Mouse (Mus musculus): Measurements from ENCODE around the gene Il11. TPM values are rescaled to one million over a fixed set of nuclear protein-coding genes. Genes with fewer than 3 reads are reported as not detected.

The Il11 gene
- total and polyA plus RNA-seq, 2 experiments from 2014 or later = 1.3 to 2.0 TPM

DNA sequence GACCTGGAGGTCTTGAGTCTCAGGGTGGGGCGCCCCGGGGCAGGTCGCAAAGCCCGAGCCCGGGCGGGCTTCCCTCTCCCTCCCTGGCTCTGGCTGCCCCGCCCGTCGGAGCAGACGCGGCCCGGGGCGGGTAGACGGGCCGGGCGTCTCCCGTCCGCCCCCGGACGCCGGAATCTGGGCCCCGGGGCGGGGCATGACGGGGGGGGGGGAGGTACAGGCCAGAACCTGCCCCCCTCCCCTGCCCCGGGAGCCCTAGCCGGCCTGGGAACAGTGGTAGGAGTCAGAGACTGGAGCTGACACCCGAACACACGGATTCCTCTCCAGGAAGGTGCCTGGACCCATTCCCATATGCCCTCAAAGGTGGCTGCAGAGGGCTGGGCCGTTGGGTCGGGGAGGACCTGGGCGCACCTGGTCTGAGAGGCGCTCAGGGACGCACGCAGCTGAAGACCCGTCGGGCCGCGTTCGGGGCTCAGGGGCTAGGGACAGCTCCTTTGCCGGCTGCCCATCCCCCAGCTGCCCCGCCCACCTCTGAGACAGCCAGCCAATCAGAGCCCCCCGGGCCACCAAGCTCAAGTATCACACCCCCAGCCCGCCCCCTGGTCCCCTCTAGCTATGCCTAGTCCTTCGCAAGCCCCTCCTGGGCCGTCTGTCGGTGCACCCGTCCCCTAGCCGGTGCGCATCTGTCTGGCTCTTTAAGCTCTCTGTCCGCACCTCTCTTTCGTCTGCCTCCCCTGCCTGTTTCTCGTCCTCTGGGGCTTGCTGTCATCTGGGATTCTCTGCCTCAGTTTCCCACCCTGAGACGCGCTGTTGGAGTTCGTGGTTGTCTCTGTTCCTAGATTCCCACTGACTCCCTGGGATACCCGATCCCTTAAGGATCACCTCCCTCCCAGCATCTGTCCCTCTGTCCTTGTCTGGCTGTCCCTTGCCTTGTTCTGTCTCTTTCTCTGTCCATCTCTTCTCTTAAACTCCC lies 5.5 kb downstream of the Il11 start:
- no peaks in the 10 kb centered on the region for H3K9me3 ChIP-seq (ENCODE audit: low read length)
- H3K27me3 ChIP-seq (ENCODE audit: insufficient read depth, low read length) = peaks cover 34% of the 10 kb centered on the region
- peak overlapping the region; percentile 33; the same call in 1 of the 2 replicates for H3K9ac ChIP-seq (replicated peaks; ENCODE audit: low read length)
- no peak overlapping the region for H3K27ac ChIP-seq
- DNase-seq (ENCODE audit: low spot score) (peak; percentile 67), ATAC-seq (peak; percentile 75)
- H3K4me2 ChIP-seq (ENCODE audit: low read depth, low read length) = peak overlapping the region; percentile 52
- H3K4me1 ChIP-seq (ENCODE audit: insufficient read depth, low read length) = 0 out of 2 replicates have a peak, but pooled peaks cover 3% of the 10 kb centered on the region
- H3K36me3 ChIP-seq (ENCODE audit: insufficient read depth, low read length) = no peaks in the 10 kb centered on the region
- 1% methylated on average over 39 of the region's 56 CpGs for WGBS
- H3K4me3 ChIP-seq (ENCODE audit: low read length) = peak overlapping the region; percentile 33
- no peak for TF ChIP-seq CTCF (IDR thresholded peaks at IDR 0.05; ENCODE audit: low read depth)

DNA sequence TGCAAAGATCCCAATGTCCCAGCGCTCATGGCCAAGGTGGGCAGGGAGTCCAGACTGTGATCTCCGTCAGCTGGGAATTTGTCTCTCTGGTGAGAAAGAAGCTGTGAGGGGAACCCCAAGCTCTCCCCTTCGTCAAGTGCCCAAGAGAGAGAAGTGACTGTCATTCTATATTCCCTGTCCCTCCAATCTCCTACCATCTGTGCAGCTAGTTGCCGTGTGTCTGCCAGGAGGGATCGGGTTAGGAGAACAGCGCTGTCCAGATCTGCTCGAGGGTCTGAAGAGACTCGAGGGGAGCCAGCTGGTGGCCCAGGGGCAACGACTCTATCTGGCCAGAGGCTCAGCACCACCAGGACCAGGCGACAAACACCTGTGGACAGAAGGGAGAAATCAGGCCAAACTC lies 6.5 kb downstream of the Il11 start:
- H3K36me3 ChIP-seq (ENCODE audit: insufficient read depth, low read length) = no peaks in the 10 kb centered on the region
- ATAC-seq (no peak), DNase-seq (ENCODE audit: low spot score) (no peak)
- no peak overlapping the region for H3K9ac ChIP-seq (replicated peaks; ENCODE audit: low read length)
- H3K4me2 ChIP-seq (ENCODE audit: low read depth, low read length) = no peak overlapping the region
- H3K27ac ChIP-seq = no peak overlapping the region
- H3K27me3 ChIP-seq (ENCODE audit: insufficient read depth, low read length) = peaks cover 34% of the 10 kb centered on the region
- 0 out of 2 replicates have a peak, but pooled peaks cover 3% of the 10 kb centered on the region for H3K4me1 ChIP-seq (ENCODE audit: insufficient read depth, low read length)
- 55% methylated on average over 10 of the region's 10 CpGs for WGBS
- no peak overlapping the region for H3K4me3 ChIP-seq (ENCODE audit: low read length)
- no peaks in the 10 kb centered on the region for H3K9me3 ChIP-seq (ENCODE audit: low read length)
- TF ChIP-seq CTCF (IDR thresholded peaks at IDR 0.05; ENCODE audit: low read depth) = no peak

DNA sequence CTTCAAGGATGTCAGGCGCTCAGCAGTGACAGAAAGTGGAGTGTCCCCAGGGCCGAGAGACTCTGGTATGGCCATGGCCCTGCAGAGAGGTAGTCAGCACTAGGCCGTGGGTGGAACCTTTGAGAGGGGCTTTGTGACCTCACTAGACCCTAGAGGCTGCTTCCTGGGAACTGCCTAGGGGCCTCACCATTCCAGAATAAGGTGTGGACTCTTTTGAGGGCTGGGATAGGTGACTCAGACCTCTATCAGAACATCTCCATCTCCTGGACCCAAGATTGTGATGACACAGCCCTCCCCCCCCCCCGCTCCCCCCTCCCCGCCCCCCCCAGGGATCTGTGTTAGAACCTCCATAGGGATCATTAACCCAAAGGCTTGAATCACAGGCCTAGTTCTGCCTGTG lies 11.5 kb downstream of the Il11 start, which contains the start of gene Fam71e2:
Gene Fam71e2 (minus strand): TSS at position 101 of the 400 bp plus-strand sequence.
- DNase-seq (ENCODE audit: low spot score) (no peak), ATAC-seq (no peak)

DNA sequence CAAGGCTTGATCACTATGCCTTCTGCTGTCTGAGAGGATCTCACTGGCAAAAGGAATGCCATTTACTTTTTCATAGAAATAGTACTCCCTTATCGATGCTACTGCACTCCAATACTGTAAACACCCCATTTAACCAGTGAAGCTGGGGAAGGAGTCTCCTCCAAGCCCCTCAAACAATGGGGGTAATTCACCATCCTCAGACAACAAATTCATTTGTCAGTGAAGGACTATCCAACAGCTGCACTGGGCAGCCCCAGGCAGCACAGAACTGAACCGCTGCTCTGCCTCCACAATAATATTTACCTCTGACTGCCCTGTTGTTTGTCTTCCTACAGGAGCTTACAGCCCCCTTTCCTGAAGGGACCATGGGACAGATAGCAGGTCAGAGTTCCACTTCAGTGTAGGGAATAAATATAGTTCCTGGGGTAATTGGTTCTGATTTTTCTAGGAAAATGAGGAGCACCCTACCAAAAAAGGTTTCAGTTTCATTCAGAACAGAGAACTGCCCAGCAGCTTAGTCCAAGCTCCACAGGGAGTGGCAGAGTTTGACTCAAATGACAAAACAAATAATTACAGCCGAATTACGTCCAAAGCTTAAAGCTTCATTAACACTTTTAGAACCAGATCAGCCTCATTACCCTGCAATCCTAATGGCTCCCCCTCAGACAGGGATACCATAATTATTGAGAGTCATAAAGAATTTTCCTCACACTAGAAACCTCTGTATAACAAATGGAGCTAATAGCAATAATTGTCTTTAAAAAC lies 17.5 kb downstream of the Il11 start:
- 21% methylated on average over 4 of the region's 4 CpGs for WGBS
- H3K4me1 ChIP-seq (ENCODE audit: insufficient read depth, low read length) = no peaks in the 10 kb centered on the region
- TF ChIP-seq CTCF (IDR thresholded peaks at IDR 0.05; ENCODE audit: low read depth) = no peak
- no peak for ATAC-seq
- no peak for DNase-seq (ENCODE audit: low spot score)
- no peaks in the 10 kb centered on the region for H3K9me3 ChIP-seq (ENCODE audit: low read length)
- H3K4me3 ChIP-seq (ENCODE audit: low read length) = no peak overlapping the region
- H3K9ac ChIP-seq (replicated peaks; ENCODE audit: low read length) = no peak overlapping the region
- H3K36me3 ChIP-seq (ENCODE audit: insufficient read depth, low read length) = no peaks in the 10 kb centered on the region
- no peaks in the 10 kb centered on the region for H3K27me3 ChIP-seq (ENCODE audit: insufficient read depth, low read length)
- H3K27ac ChIP-seq = no peak overlapping the region
- H3K4me2 ChIP-seq (ENCODE audit: low read depth, low read length) = no peak overlapping the region

More for the DNA sequence above, 11.5 kb downstream of the Il11 start, which contains the start of gene Fam71e2:
- 79% methylated on average over 3 of the region's 5 CpGs for WGBS
- no peak for TF ChIP-seq CTCF (IDR thresholded peaks at IDR 0.05; ENCODE audit: low read depth)
- H3K27me3 ChIP-seq (ENCODE audit: insufficient read depth, low read length) = peaks cover 12% of the 10 kb centered on the region
- no peaks in the 10 kb centered on the region for H3K36me3 ChIP-seq (ENCODE audit: insufficient read depth, low read length)
- no peaks in the 10 kb centered on the region for H3K9me3 ChIP-seq (ENCODE audit: low read length)
- no peak within 1 kb of the TSS for H3K4me2 ChIP-seq (ENCODE audit: low read depth, low read length)
- no peaks in the 10 kb centered on the region for H3K4me1 ChIP-seq (ENCODE audit: insufficient read depth, low read length)
- H3K9ac ChIP-seq (replicated peaks; ENCODE audit: low read length) = no peak within 1 kb of the TSS
- no peak within 1 kb of the TSS for H3K27ac ChIP-seq
- no peak within 1 kb of the TSS for H3K4me3 ChIP-seq (ENCODE audit: low read length)

DNA sequence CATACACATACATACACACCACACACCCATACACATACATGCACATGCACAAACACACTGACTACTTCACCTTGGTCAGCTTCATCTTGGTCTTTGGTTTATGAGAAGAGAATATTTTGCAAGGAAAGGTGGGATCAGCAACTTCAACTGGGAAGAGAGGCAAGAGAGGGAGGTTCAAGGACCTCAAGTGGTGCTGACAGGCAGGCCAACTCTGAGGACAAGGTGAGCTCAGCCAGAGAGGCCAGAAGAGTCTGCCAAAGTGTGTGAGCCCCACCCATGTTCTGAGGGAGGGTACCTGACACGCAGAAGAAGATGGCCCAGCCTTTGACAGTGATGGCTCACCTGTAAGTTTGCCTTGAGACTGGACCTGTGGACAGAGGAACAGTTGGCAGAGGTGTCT lies 23.0 kb downstream of the Il11 start:
- Histone ChIP-seq H3K4me2 (ENCODE audit: low read depth, low read length) (no peak overlapping the region), H3K27ac (no peak overlapping the region), H3K9ac (replicated peaks; ENCODE audit: low read length) (no peak overlapping the region), H3K36me3 (ENCODE audit: insufficient read depth, low read length) (no peaks in the 10 kb centered on the region), H3K4me1 (ENCODE audit: insufficient read depth, low read length) (no peaks in the 10 kb centered on the region), H3K9me3 (ENCODE audit: low read length) (no peaks in the 10 kb centered on the region), H3K4me3 (ENCODE audit: low read length) (no peak overlapping the region), H3K27me3 (ENCODE audit: insufficient read depth, low read length) (no peaks in the 10 kb centered on the region)
- no peak for ATAC-seq
- TF ChIP-seq CTCF (IDR thresholded peaks at IDR 0.05; ENCODE audit: low read depth) = no peak
- no peak for DNase-seq (ENCODE audit: low spot score)
- WGBS = 57% methylated on average over 1 of the region's 1 CpGs

DNA sequence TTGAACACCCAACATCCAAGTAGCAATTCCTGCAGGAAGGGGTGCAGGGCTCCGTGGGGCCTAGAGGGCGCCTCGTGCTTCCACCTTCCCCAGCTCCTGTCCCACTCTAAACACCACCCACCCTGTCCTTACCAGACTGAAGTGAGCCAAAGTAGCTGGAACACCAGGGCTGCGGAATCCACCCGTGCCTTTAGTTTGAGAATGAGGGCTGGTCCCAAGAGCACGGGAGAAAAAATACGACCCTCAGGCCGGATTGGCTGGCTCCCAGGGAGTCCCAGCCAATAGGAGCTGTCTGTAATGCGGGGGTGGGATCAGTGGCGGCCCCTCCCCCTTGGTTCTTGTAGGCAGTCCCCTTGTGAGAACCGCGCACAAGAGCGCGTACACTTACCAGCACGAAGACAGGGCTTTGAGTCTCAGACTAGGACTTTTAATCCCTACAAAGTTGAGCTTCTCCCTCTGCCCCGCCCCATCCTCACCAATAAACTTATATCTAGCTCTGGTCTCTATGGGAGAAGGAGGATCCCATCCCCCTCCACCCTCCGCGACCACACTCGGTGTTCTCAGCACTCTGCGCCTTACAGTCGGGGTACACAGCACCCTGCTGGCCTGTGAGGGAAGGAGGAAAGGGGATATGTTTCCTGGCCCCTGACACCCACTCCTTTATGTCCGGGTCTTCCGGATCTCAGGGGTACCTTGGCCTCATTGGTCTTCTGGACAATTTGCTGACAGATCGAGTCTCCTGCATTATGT lies 29.7 kb downstream of the Il11 start, which contains the start of gene Cox6b2:
Gene Cox6b2 (minus strand): TSS at position 274 of the 750 bp plus-strand sequence.
- no peaks in the 10 kb centered on the region for H3K27me3 ChIP-seq (ENCODE audit: insufficient read depth, low read length)
- DNase-seq (ENCODE audit: low spot score) (peak; percentile 92), ATAC-seq (peak; percentile 93)
- peaks cover 6% of the 10 kb centered on the region for H3K4me1 ChIP-seq (ENCODE audit: insufficient read depth, low read length)
- H3K36me3 ChIP-seq (ENCODE audit: insufficient read depth, low read length) = no peaks in the 10 kb centered on the region
- TF ChIP-seq CTCF (IDR thresholded peaks at IDR 0.05; ENCODE audit: low read depth) = no peak
- peak within 1 kb of the TSS; percentile 40 for H3K4me3 ChIP-seq (ENCODE audit: low read length)
- peak within 1 kb of the TSS; percentile 37 for H3K9ac ChIP-seq (replicated peaks; ENCODE audit: low read length)
- WGBS = 4% methylated on average over 24 of the region's 24 CpGs
- peak within 1 kb of the TSS; percentile 69 for H3K27ac ChIP-seq
- peak within 1 kb of the TSS; percentile 54 for H3K4me2 ChIP-seq (ENCODE audit: low read depth, low read length)
- H3K9me3 ChIP-seq (ENCODE audit: low read length) = no peaks in the 10 kb centered on the region
